Mouse (Mus musculus): ENCODE results near the gene Nppb.
A peak's percentile ranks its signal among the peaks of the same experiment; 100 is the strongest.

Gene Nppb

DNA sequence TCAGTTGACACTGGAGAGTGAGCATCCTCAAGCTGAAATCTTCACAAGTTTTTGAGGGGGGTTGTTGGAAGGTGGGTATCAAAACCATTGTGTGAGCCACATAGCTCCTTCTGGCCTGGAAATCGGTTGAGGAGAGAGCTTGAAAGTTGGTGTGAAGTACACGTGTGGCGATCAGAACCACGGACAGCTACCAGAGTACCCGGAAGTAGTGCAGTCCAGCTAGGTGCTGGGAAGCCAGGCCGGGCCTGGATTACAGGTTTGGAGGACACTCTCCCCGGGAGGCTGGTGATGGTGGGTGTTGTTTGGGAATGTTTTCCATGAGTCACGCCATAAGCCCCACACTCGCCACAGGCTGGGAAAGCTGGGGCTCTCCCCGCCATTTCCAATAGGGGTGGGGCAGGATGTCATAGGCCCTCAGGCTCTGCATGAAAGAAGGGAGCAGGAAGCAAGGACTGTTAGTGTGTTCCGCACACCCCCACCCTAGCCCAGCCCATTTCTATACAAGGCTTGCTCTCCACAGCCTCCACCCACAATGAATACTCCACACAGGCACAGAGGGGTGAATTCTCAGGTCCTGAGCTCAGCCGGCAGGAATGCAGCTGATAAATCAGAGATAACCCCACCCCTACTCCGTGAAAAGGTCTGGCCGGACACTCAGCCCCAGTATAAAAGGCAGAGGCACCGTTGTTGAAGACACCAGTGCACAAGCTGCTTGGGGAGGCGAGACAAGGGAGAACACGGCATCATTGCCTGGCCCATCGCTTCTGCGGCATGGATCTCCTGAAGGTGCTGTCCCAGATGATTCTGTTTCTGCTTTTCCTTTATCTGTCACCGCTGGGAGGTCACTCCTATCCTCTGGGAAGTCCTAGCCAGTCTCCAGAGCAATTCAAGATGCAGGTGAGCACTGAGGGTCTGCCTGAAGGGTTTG, at the start of gene Nppb:
Gene Nppb (plus strand): TSS at position 584 of the 928 bp plus-strand sequence.
- DNase-seq (ENCODE audit: low spot score in 2 of 2): no peak

DNA sequence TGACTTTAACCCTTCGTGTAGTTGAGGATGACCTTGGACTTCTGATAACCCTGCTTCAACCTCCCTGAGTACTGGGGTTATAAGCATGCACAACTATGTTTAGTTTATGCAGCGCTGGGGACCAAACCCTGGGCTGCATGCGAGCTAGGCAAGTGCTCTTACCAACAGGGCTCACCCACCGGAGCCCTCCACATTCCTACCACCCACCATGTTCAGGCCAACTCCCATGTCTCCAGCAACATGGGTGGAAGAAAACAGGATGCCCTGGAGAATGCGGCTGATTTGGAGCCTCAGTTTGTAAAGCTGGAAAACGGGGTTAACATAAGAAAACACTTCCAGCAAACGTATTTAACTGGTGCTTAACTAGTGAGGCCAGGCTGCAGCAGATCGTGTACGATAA, 49.7 kb upstream of the Nppb start:
- DNase-seq (ENCODE audit: low spot score in 2 of 2): no peak

DNA sequence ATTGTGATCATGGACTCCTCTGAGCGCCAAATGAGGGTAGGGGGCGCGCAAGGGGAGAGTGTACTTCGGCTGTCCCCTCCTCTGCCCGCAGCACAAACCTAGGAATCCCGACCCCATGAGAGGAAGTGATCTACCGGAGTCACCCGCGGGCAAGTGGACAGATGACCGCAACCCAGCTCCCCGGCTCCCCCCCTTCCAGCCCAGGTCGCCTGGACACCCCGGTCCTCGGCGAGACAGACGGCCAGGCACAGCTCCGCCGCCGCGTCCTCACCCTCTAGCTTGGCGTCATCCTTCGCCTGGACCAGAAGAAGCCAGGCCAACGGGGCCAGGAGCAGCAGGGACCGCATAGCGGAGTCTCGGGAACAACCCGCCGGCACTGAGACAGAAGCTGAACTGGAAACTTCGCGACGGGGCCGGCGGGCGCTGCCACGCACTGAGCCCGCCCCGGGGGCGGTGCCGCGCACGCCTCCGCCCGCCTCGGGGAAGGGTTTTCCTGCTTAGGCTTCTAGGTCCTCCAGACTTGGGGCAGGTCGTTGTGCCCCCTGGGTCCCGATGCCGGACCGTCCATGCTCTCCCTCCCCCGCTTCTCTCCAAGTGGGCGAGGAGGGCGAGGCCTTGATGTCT, 49.1 kb upstream of the Nppb start, which contains the start of gene Plod1:
Gene Plod1 (minus strand): TSS at position 437 of the 624 bp plus-strand sequence.
- peak; percentile 39 to 53 for DNase-seq (ENCODE audit: low spot score in 2 of 2)

DNA sequence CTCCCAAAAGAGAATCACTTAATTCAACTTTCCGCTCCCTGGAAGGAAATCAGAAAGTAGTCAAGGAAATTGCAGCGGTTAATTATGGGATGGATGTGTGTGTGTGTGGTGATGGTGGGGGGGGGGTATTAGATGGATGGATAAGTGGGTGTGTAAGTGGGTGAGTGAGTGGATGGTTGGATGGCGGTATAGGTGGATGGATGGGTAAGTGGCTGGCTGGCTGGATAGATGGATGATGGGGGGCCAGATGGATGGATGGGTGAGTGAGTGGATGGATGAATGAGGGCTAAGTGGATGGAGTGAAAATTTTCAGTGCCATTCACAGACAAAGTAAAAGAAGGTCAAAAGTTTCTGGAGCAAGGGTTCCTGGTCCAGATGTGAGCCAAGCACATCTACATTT, 48.6 kb upstream of the Nppb start:
- no peak for DNase-seq (ENCODE audit: low spot score in 2 of 2)

DNA sequence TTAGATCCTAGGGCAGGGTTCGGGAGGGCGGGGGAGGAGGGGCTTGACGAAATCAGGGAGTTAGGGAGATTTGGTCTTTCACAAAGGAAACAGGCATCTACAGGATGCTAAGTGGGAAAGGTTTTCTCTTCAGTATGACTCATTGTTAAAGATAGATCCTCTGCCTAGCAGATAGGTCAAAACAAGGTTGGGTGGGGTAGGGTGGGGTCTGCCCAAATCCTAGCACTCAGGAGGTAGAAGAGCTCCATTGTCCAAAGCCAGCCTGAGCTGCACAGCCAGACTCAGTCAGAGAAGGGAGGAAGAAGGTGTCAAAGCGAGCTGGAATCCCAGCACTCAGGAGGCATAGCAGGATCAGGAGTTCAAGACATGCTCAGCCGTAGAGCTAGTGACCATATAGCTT, 48.1 kb upstream of the Nppb start:
- no peak for DNase-seq (ENCODE audit: low spot score in 2 of 2)

DNA sequence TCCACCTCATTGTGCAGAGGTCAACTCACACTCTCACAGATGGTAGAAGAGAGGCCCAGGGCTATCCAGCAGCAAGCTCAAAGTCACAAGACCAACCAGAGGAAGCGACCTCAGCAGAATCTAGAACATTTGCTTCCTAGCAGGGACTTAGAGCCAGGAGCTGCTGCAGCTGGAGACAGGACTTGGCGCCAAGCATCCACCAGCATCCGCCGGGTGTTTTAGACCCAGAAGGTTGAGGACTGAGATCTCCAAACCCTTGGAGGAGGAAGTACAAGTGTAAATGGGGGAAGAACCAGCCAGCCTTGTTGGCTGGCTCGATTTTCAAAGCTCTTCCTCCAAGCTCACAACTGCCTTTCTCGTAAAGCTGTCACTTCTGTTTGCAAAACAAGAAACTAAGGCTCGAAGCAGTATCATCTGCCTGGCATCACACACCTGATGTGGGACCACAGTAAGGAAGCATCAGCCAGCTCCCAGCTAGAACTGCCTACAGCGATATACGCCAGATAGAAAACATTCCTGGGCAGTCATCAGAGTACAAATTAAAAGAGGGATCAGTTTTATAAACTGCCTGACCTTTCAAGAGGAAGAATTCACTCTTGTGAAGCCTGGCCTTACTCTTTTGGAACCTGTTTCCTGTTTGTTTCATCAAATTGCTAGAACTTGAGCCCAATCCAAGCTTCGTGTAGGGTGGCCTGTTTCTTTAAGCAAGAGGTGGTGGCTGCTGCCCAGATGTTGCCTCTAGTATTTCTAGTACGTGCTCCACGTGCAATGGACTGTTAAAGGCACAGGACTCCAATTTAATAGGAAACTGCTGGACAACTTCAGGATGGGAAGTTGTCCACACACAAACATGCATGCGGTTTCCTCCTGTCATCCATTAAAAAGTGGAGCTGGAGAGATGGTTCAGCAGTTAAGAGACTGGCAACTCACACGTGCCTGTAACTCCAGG, 47.2 kb upstream of the Nppb start:
- DNase-seq (ENCODE audit: low spot score in 2 of 2): no peak

DNA sequence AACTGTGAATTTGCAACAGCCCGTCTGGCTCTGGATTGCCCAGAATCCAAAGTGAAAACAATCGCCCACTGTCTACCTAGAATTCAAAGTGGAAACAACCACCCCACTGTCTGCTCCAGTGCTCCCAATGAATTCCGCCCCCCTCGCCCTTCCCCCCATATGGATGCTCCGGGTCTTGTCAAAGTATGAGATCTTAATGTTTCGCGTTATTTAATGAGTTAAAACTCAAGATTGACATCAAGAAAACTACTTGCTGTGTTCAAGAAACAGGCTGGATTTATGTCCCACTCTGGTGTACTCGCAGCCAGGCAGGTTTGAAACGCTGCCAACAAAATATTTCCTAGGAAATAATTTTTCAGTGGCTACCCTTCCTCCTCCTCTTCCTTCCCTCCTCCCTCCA, 45.5 kb upstream of the Nppb start:
- no peak for DNase-seq (ENCODE audit: low spot score in 2 of 2)

DNA sequence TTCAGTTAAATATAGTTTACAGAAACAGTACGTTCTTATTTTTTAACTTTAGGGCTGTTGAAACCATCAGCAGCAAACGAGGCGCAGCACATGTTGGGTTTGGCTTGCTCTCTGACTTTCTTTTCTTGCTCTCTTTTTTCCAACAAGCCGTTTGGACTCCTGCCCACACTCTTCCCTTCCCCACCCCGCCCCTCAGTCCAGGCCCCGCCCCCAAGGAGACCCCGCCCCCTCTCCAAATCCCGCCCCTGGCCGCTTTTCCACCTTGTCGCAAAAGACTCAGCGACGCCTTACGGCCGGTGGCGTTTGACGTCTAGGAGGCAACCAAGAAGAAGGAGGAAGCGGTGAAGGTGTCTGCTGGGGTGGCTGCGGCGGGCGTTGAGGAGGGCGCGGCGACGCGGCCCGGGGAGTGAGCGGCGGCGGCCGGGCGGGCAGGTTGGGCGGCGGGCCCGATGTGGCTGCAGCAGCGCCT, 45.0 kb upstream of the Nppb start, which contains the start of gene 2510039O18Rik:
Gene 2510039O18Rik (plus strand): TSS at position 320 of the 469 bp plus-strand sequence.
- peak; percentile 81 to 84 for DNase-seq (ENCODE audit: low spot score in 2 of 2)

DNA sequence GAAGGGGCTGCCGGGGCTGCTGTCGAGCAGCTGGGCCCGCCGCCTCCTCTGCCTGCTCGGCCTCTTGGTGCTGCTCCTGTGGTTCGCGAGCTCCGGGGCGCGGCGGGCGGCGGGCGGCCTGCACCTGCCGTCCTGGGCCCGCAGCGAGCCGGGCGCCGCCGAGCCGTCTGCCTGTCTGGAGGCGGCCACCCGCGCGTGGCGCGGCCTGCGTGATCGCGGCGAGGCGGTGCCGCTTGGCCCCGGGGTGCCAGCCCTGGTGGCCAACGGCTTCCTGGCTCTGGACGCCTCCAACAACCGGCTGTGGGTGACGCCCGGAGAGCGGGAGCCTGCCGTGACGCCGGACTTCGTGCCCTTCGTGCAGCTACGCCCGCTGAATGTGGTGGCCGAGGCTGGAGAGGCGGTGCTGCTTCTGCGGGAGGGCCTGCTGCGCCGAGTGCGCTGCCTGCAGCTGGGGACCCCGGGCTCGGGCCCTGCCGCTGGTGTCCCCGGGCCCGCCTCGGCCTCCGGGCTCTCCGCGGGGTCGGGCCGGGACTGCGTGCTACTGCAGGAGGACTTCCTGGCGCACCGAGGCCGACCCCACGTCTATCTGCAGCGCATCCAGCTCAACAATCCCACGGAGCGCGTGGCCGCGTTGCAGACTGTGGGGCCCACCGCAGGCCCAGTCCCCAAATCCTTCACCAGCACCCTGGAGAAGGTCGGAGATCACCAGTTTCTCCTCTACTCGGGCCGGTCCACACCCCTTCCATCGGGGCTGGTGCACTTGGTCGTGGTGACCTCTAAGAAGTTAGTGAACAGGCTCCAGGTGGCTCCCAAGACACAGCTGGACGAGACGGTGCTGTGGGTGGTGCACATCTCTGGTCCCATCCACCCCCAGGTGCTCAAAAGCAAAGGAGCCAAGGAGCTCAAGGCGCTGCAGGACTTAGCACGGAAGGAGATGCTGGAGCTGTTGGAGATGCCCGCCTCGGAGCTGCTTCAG, 44.3 kb upstream of the Nppb start:
- peak; percentile 18 to 26 for DNase-seq (ENCODE audit: low spot score in 2 of 2)

DNA sequence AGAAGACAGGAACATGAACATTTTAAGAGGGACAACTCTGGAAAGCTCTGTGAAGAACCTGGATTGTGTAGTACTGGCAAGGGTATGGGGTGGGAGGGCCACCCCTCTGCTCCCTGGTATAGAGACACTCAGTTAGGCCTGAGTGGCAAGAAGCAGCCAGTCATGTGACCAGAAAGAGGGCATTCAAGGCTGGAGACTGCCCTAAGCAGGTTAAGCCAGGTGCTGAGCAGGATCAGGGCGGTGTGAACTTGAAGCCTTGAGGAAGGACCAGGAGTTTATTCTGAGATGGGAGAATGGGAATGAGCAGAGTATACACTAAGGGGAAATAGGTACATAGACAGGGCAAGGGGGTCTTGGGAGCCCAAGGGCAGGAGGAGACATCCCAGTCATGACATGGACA, 42.6 kb upstream of the Nppb start:
- no peak for DNase-seq (ENCODE audit: low spot score in 2 of 2)

DNA sequence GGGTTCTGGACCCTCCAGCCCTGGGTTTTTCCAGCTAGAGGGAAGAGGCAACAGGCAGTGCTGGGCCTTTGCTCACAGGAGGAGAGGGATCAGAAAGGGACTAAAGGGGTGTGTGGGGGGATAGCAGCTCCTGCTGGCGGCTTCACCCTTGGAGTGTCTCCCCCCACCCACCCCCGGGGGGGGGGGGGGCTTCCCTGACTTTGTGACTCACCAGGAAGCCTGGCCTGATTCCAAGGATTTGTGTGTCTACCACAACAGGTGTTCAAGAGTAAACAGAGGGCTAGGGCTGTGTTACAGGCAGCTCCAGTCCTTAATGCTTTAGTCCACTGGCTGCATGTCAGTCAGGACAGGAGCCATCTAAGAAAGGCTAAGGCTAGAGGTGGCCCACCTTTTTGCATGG, 38.1 kb upstream of the Nppb start:
- DNase-seq (ENCODE audit: low spot score in 2 of 2): no peak

DNA sequence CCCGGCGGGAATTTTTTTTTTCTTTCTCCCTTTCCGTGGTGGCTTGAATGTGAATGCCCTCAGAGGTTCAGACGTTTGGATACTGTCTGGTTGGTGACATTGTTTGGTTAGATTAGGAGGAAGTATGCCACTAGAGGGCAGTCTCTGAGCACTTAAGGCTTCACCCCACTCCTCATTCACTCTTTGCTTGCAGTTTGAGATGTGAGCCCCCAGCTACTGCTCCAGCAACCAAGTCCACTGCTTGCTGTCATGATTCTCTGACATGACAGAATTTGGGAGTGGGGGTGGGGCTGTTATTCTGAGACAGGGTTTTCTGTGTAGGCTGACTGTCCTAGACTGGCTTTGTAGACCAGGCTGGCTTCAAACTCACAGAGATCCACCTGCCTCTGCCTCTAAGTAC, 32.0 kb upstream of the Nppb start:
- peak in 1 of 2 experiments; percentile 19 for DNase-seq (ENCODE audit: low spot score in 2 of 2)

DNA sequence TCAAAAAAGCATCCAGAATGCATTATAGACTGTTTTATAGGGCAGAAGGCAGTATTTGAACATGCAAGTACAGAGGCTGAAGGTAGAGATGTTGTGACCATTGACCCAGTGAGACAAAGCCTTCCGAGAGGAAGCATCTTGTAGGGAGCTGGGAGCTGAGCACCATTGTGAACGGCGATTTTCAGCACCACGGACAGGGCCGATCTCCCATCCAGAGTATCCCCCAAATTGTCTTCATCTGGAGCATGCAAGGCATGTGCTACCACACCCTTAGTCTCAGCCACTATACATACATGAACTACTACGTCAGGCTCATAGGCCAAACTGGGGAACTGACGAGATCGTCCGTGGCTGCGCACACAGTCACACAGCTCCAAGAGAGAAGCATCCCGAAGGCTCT, 28.4 kb upstream of the Nppb start:
- DNase-seq (ENCODE audit: low spot score in 2 of 2): no peak

DNA sequence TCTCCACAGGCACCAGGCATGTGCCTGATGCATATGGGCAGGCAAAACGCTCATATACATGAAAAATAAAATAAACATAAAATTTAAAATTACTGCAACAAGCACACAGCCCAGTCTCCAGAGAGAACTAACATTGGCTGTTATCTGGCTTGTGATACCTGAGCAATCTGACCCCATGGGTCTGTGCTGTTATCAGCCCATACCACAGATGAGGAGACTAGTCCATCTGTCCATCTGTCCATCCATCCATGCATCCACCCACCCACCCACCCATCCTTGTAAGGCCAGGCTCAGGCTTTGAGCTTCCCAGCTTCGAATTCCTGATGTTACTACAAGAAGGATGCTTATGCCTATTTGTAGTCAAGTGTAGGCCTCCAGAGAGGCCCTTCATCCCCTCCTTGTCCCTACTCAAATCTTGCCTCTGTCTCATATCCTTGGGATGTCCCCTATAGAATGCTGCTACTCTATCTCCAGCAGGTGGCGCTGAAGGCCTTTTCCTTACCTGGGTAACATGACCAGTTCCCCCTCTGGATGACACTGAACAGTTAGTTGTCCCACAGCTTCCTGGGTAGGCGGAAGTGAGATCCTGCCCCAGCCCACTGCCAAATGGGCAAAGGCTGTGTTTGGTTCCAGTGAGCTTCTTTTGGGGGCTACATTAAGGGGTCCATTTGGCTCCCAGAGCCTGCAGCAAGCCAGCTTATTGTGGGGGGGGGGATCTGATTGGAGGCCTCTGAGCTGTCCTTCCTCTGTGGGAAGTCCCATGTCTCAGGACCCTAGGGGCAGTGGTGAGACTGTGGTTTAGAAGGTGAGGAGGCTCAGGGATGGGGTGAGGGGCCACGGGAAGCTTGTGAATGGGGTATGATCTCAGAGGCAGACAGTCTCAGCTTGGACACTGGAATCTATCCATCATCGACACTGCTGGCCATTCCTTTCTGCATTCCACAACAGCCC, 25.4 kb upstream of the Nppb start:
- peak; percentile 20 to 45 for DNase-seq (ENCODE audit: low spot score in 2 of 2)

DNA sequence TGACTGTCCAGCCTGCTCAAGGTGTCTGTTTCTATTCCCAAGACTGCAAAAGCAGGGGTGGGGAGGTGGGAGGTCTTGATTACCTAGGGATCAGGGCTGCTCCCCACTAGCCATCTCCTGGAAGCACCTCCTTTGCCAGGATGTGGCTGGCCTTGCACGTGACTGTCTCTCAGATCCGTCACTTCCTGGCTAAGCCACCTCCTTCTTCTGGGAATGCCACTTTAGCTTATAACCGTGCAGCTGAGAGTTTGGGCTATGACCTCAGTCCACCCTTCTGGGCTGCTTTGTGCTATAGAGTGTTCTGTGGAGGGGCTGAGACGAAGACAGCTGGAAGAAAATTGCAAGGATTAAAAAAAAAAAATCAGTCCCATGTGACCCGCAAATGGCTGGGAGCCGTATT, 22.8 kb upstream of the Nppb start:
- DNase-seq (ENCODE audit: low spot score in 2 of 2): no peak

DNA sequence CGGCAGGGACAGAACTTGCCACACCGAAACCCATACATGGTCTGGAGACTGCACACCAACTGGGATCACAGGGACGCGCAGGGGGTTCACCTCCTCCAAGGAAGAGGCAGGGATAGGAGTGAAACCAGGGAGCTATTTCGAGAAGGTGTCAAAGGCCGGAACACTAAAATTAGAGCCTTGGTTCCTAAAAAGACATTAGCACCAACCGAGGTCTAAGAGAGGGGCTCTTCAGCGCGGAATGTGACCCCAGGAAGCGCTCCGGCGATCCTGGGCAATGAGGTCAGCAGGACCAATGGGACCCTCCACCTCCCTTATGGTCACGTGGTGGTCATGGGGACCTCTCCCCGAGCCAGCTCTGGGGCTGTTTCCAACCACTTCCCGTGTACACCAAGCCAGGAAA, 22.0 kb upstream of the Nppb start:
- no peak for DNase-seq (ENCODE audit: low spot score in 2 of 2)

DNA sequence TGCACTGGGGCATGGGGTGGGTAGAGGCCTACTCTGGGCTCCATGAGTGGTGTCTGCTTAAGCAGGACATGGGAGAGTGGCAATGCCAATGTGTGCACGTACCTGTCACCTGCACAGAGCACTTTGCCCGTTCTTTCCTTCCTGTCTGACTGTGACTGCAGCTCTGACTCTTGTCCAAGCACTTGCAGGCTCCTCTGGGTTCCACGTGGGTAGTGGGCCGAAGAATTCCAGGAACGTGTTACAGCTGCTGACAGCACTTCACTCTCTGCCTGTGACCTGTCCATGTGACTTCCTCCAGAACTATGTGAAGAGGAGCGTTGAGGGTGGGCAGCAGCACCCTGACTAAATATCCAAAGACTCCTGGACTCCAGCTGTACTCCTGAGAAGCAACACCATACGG, 19.9 kb upstream of the Nppb start:
- DNase-seq (ENCODE audit: low spot score in 2 of 2): no peak

DNA sequence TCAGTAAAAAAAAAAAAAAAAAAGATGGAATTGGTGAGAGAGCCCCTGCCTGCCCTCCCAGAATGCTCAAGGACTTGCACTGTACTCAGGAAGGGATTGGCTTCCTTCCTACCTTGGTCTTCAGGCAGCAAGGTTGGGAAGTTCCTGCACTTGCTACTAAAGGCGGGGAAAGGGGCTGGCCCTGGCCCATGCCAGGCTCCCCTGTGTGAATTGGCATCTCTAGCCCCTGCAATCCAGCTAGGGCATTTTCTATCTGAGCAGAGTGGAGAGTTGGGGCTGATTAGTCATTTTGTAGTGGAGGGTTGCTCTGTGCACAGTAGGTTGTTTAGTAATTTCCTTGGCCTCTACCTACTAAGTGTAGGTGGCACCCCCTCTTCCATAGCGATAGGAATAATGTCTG, 16.8 kb upstream of the Nppb start:
- no peak for DNase-seq (ENCODE audit: low spot score in 2 of 2)

DNA sequence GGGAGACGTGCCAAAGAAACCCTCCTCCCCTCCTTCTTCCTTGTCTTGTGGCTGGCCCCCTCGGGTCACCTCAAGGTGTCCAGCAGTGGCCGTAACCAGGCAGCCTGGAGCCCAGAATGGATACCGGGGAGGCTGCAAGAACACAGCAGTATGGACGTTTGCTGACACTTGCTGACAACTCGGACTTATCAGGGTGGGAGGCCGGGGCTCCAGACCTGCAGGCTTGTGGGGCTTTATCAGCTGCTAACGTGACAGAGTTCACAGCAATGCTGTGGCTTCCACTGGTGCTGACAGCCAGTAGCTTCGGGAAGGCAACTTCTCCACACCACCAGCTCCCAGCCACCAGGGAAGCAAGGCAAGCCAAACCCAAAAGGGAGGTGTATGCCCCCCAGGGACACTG, 16.3 kb upstream of the Nppb start:
- DNase-seq (ENCODE audit: low spot score in 2 of 2): no peak
